Mouse (Mus musculus) testis, adult 2 months (tissue): ENCODE measurements around the gene Inafm1.

Source experiments
- CTCF ChIP-seq: fragments of 200-500 bp; IDR thresholded peaks from 2 replicates; pipeline ENCODE4 v1.5.1; 2012; ENCODE audit warnings: low read depth, mild to moderate bottlenecking, inconsistent platforms, low read length, moderate library complexity; ENCODE audit not compliant: control insufficient read depth, insufficient read depth, insufficient replicate concordance
- POLR2A ChIP-seq: fragments of 200-500 bp; IDR thresholded peaks from 2 replicates; pipeline ENCODE4 v1.6.1; 2012; ENCODE audit warnings: low read depth, mild to moderate bottlenecking, inconsistent platforms, low read length, moderate library complexity; ENCODE audit not compliant: control insufficient read depth

DNA sequence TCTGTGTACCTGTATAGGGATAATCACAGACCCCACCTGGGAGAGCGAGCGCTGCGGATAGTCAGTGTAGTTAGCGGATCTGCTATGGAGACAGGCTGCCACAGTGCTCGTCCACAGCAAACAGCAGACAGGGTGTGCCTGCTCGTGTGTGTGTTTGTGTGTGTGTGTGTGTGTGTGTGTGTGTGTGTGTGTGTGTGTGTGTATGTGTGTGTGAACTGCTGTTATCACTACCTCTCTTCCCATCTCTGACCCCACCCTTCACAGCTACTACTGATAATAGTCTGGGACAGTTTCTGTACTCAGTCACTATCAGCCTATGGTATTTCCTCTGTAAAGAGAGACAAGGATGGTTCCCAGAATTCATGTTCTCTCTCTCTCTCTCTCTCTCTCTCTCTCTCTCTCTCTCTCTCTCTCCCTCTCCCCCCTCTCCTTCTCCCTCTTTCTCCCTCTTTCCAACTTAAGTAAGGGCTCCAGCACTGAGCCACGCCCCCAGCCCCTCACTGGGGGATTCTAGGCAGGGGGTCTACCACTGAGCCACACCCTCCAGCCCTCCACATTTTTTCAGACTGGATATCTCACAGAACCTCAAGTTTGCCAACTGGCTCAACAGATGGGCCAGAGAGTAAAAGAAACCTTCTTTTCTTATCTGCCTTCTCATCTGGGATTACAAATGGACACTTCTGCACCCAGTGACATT lies 33.0 kb downstream of the Inafm1 start:
- TF ChIP-seq CTCF (no peak), POLR2A (no peak)
